Mouse (Mus musculus) myocyte (in vitro differentiated cells): ENCODE measurements around the gene Slc25a31. TPM values are rescaled to one million over a fixed set of nuclear protein-coding genes. Genes with fewer than 3 reads are reported as not detected.

Source experiments
- H3K27me3 ChIP-seq: one replicate; pipeline ENCODE4 v1.6.1; 2011; ENCODE audit not compliant: control insufficient read depth, insufficient read depth, insufficient read length
- H3K36me3 ChIP-seq: one replicate; pipeline ENCODE4 v1.6.1; 2011; ENCODE audit not compliant: control insufficient read depth, insufficient read depth
- H3K4me2 ChIP-seq: one replicate; pipeline ENCODE4 v1.6.1; 2011; ENCODE audit warnings: low read depth, control low read depth
- H3K4me3 ChIP-seq: one replicate; pipeline ENCODE4 v1.5.1; 2011; ENCODE audit warnings: mild to moderate bottlenecking, control low read depth, moderate library complexity
- H3K79me2 ChIP-seq: one replicate; pipeline ENCODE4 v1.6.1; 2011; ENCODE audit not compliant: control insufficient read depth, insufficient read depth
- H3ac ChIP-seq: one replicate; pipeline ENCODE4 v1.6.1; 2011; ENCODE audit not compliant: control insufficient read depth, insufficient read length
- CEBPB ChIP-seq: IDR thresholded peaks from 2 replicates; pipeline ENCODE4 v1.6.1; 2011; ENCODE audit warnings: mild to moderate bottlenecking, moderate library complexity; ENCODE audit not compliant: poor library complexity, insufficient read depth, severe bottlenecking
- E2F4 ChIP-seq: IDR thresholded peaks from one replicate; pipeline ENCODE4 v1.6.1; 2011; ENCODE audit warnings: mild to moderate bottlenecking, control low read depth, moderate library complexity; ENCODE audit not compliant: insufficient read depth
- MAX ChIP-seq: IDR thresholded peaks from one replicate; pipeline ENCODE4 v1.6.1; 2011; ENCODE audit warnings: low read depth, mild to moderate bottlenecking, control low read depth
- MYOD1 ChIP-seq, 3 experiments: IDR thresholded peaks; one replicate each; pipeline ENCODE4 v1.6.1; 2011; ENCODE audit warnings: control low read depth in 2 of 3, low read depth in 2 of 3, mild to moderate bottlenecking in 2 of 3, moderate library complexity in 1 of 3; ENCODE audit not compliant: insufficient read length in 2 of 3, control insufficient read depth in 1 of 3
- MYOG ChIP-seq, 3 experiments: IDR thresholded peaks; one replicate each; pipeline ENCODE4 v1.6.1; 2011; ENCODE audit warnings: control low read depth in 2 of 3, low read depth in 2 of 3, mild to moderate bottlenecking in 2 of 3; ENCODE audit not compliant: insufficient read length in 2 of 3, control insufficient read depth in 1 of 3, insufficient read depth in 1 of 3
- POLR2A ChIP-seq: IDR thresholded peaks from one replicate; pipeline ENCODE4 v1.6.1; 2011; ENCODE audit warnings: low read depth, mild to moderate bottlenecking, control low read depth, moderate library complexity; ENCODE audit not compliant: insufficient read length
- POLR2AphosphoS2 ChIP-seq: IDR thresholded peaks from one replicate; pipeline ENCODE4 v1.6.1; 2011; ENCODE audit warnings: low read depth, control low read depth; ENCODE audit not compliant: insufficient read length
- REST ChIP-seq: IDR thresholded peaks from one replicate; pipeline ENCODE4 v1.6.1; 2011; ENCODE audit warnings: mild to moderate bottlenecking, control low read depth, moderate library complexity; ENCODE audit not compliant: insufficient read depth, insufficient read length
- SRF ChIP-seq: IDR thresholded peaks from one replicate; pipeline ENCODE4 v1.6.1; 2011; ENCODE audit warnings: low read depth; ENCODE audit not compliant: control insufficient read depth, insufficient read length
- TCF12 ChIP-seq: IDR thresholded peaks from one replicate; pipeline ENCODE4 v1.6.1; 2011; ENCODE audit warnings: mild to moderate bottlenecking, control low read depth; ENCODE audit not compliant: poor library complexity, insufficient read depth, severe bottlenecking
- TCF3 ChIP-seq: IDR thresholded peaks from one replicate; pipeline ENCODE4 v1.6.1; 2011; ENCODE audit warnings: low read depth, control low read depth; ENCODE audit not compliant: insufficient read length
- USF1 ChIP-seq: IDR thresholded peaks from one replicate; pipeline ENCODE4 v1.6.1; 2011; ENCODE audit warnings: low read depth, mild to moderate bottlenecking, control low read depth, moderate library complexity
- polyA plus RNA-seq: library from polyadenylated mRNA; unstranded; fragments of >200 nt; fragmentation: generic; extraction: Trizol; gene quantifications from one replicate; pipeline ENCODE4 v1.2.1, GENCODE M21; 2012; ENCODE audit warnings: missing spikeins

Gene Slc25a31
- polyA plus RNA-seq, 1 experiment = not detected

- TF ChIP-seq SRF (no peak), TCF12 (no peak), TCF3 (no peak), POLR2A (no peak), MYOD1 (IDR thresholded peaks at IDR 0.05; ENCODE audit: control insufficient read depth in 1 of 3, insufficient read length in 2 of 3, low read depth in 2 of 3) (no peak), REST (no peak), CEBPB (no peak), MYOG (IDR thresholded peaks at IDR 0.05; ENCODE audit: control insufficient read depth in 1 of 3, insufficient read depth in 1 of 3, insufficient read length in 2 of 3, low read depth in 2 of 3) (no peak), POLR2AphosphoS2 (no peak), USF1 (no peak), MAX (no peak), E2F4 (no peak)
- Histone ChIP-seq H3ac (no peak overlapping the region), H3K27me3 (no peaks in the 10 kb centered on the region), H3K36me3 (peaks cover 3% of the 10 kb centered on the region), H3K79me2 (no peaks in the 10 kb centered on the region), H3K4me3 (no peak overlapping the region), H3K4me2 (no peak overlapping the region)
Measured at GRCm38 (mm10) chr3:40704816-40705430, 3.7 kb upstream of the Slc25a31 start.

GRCm38 (mm10) chr3:40716056-40716455 is 7.4 kb downstream of the Slc25a31 start:
- Histone ChIP-seq H3K27me3 (no peaks in the 10 kb centered on the region), H3K4me3 (no peak overlapping the region), H3ac (no peak overlapping the region), H3K79me2 (no peaks in the 10 kb centered on the region), H3K36me3 (no peaks in the 10 kb centered on the region), H3K4me2 (no peak overlapping the region)
- TF ChIP-seq POLR2A (no peak), MAX (no peak), POLR2AphosphoS2 (no peak), TCF3 (no peak), SRF (no peak), E2F4 (no peak), MYOG (IDR thresholded peaks at IDR 0.05; ENCODE audit: control insufficient read depth in 1 of 3, insufficient read depth in 1 of 3, insufficient read length in 2 of 3, low read depth in 2 of 3) (no peak), TCF12 (no peak), USF1 (no peak), REST (no peak), CEBPB (no peak), MYOD1 (IDR thresholded peaks at IDR 0.05; ENCODE audit: control insufficient read depth in 1 of 3, insufficient read length in 2 of 3, low read depth in 2 of 3) (no peak)

GRCm38 (mm10) chr3:40719022-40719421 is 10.4 kb downstream of the Slc25a31 start:
- Histone ChIP-seq H3K4me2 (no peak overlapping the region), H3K79me2 (no peaks in the 10 kb centered on the region), H3K4me3 (no peak overlapping the region), H3K27me3 (no peaks in the 10 kb centered on the region), H3K36me3 (no peaks in the 10 kb centered on the region), H3ac (no peak overlapping the region)
- TF ChIP-seq TCF3 (no peak), TCF12 (no peak), CEBPB (no peak), USF1 (no peak), POLR2AphosphoS2 (no peak), MAX (no peak)

GRCm38 (mm10) chr3:40738381-40738912 is 29.8 kb downstream of the Slc25a31 start:
- H3K79me2 ChIP-seq = no peaks in the 10 kb centered on the region
- H3K36me3 ChIP-seq = no peaks in the 10 kb centered on the region
- no peaks in the 10 kb centered on the region for H3K27me3 ChIP-seq
- H3K4me2 ChIP-seq = no peak overlapping the region
- no peak overlapping the region for H3ac ChIP-seq
- H3K4me3 ChIP-seq = no peak overlapping the region
- TF ChIP-seq SRF = no peak
- TF ChIP-seq E2F4 = no peak
- no peak for TF ChIP-seq TCF12
- no peak for TF ChIP-seq MAX
- no peak for TF ChIP-seq REST
- TF ChIP-seq POLR2AphosphoS2 = no peak
- TF ChIP-seq POLR2A = no peak
- no peak for TF ChIP-seq USF1
- TF ChIP-seq MYOG (IDR thresholded peaks at IDR 0.05; ENCODE audit: control insufficient read depth in 1 of 3, insufficient read depth in 1 of 3, insufficient read length in 2 of 3, low read depth in 2 of 3) = no peak
- TF ChIP-seq MYOD1 (IDR thresholded peaks at IDR 0.05; ENCODE audit: control insufficient read depth in 1 of 3, insufficient read length in 2 of 3, low read depth in 2 of 3) = no peak
- TF ChIP-seq CEBPB = no peak
- TF ChIP-seq TCF3 = no peak
